Mouse (Mus musculus) megakaryocyte progenitor cell, adult 5-6 weeks (primary cell): ENCODE results near the gene Gm10197. TPM values are rescaled to one million over a fixed set of nuclear protein-coding genes. Genes with fewer than 3 reads are reported as not detected.
A peak's percentile ranks its signal among the peaks of the same experiment; 100 is the strongest.

ENCODE experiments used
- ATAC-seq: replicated peaks from 2 replicates; pipeline ENCODE4 v1.8.0; 2016; ENCODE audit warnings: mild to moderate bottlenecking, moderate TSS enrichment, inconsistent platforms; ENCODE audit not compliant: poor library complexity
- total RNA-seq, 2 experiments: library from RNA; stranded (forward) in 1 of 2; stranded (reverse) in 1 of 2; fragments of 157-497, 149-512 nt in 1 of 2; fragments of 200-1000 nt in 1 of 2; gene quantifications; 2 replicates each; pipeline versions ENCODE4 v1.2.3 to v1.2.4; 2015 to 2017

Gene Gm10197
- total RNA-seq, 2 experiments from 2014 or later = not detected

GRCm38 (mm10) chr19:53362967-53363366 lies 8.6 kb downstream of the Gm10197 start:
- ATAC-seq = peak; percentile 76

- no peak for ATAC-seq
Observed at GRCm38 (mm10) chr19:53360265-53360958, 11.2 kb downstream of the Gm10197 start.

GRCm38 (mm10) chr19:53359160-53360033 lies 12.2 kb downstream of the Gm10197 start:
- ATAC-seq = peak; percentile 17; the same call in 1 of the 2 replicates

GRCm38 (mm10) chr19:53355065-53355464 lies 16.5 kb downstream of the Gm10197 start:
- ATAC-seq = no peak

GRCm38 (mm10) chr19:53354271-53355000 lies 17.1 kb downstream of the Gm10197 start:
- no peak for ATAC-seq

- ATAC-seq = no peak
Observed at GRCm38 (mm10) chr19:53353864-53354263, 17.7 kb downstream of the Gm10197 start.

- no peak for ATAC-seq
Observed at GRCm38 (mm10) chr19:53345766-53346165, 25.8 kb downstream of the Gm10197 start.

GRCm38 (mm10) chr19:53344062-53344461 lies 27.5 kb downstream of the Gm10197 start:
- no peak for ATAC-seq

GRCm38 (mm10) chr19:53343174-53343881 lies 28.2 kb downstream of the Gm10197 start:
- ATAC-seq = no peak

GRCm38 (mm10) chr19:53340423-53340822 lies 31.1 kb downstream of the Gm10197 start:
- no peak for ATAC-seq

- no peak for ATAC-seq
Observed at GRCm38 (mm10) chr19:53335241-53335640, 36.3 kb downstream of the Gm10197 start.

- no peak for ATAC-seq
Observed at GRCm38 (mm10) chr19:53333730-53334129, 37.8 kb downstream of the Gm10197 start.

- ATAC-seq = peak; percentile 17
Observed at GRCm38 (mm10) chr19:53331882-53332500, 39.6 kb downstream of the Gm10197 start.

GRCm38 (mm10) chr19:53329992-53330381 lies 41.6 kb downstream of the Gm10197 start:
- peak; percentile 54 for ATAC-seq

GRCm38 (mm10) chr19:53329221-53329991 lies 42.2 kb downstream of the Gm10197 start:
- peak; percentile 45 for ATAC-seq

GRCm38 (mm10) chr19:53328116-53328515 lies 43.5 kb downstream of the Gm10197 start:
- ATAC-seq = peak; percentile 32

- peak; percentile 51 for ATAC-seq
Observed at GRCm38 (mm10) chr19:53325578-53326295, 45.8 kb downstream of the Gm10197 start.

GRCm38 (mm10) chr19:53324866-53325265 lies 46.7 kb downstream of the Gm10197 start:
- ATAC-seq = no peak
